Mouse (Mus musculus) liver, embryonic 12.5 days (tissue): ENCODE measurements around the gene Haus2. TPM values are rescaled to one million over a fixed set of nuclear protein-coding genes. Genes with fewer than 3 reads are reported as not detected.

Experiments used
- ATAC-seq: fragments of 200-750 bp; cut with Nextera tagmentation; 2 replicates; pipeline ENCODE4 v1.8.0; 2017; ENCODE audit warnings: moderate number of reproducible peaks, mild to moderate bottlenecking, moderate library complexity
- H3K27ac ChIP-seq: fragments of 300-500 bp; sonication (generic); 2 replicates; pipeline ENCODE4 v1.5.1; 2016; ENCODE audit warnings: mild to moderate bottlenecking
- H3K27me3 ChIP-seq: fragments of 300-500 bp; sonication (generic); replicated peaks from 2 replicates; pipeline ENCODE4 v1.6.1; 2016; ENCODE audit warnings: mild to moderate bottlenecking, moderate library complexity
- H3K36me3 ChIP-seq: fragments of 300-500 bp; sonication (generic); 2 replicates; pipeline ENCODE4 v1.6.1; 2016; ENCODE audit warnings: mild to moderate bottlenecking, moderate library complexity
- H3K4me1 ChIP-seq: fragments of 300-500 bp; sonication (generic); 2 replicates; pipeline ENCODE4 v1.6.1; 2016
- H3K4me2 ChIP-seq: fragments of 300-500 bp; sonication (generic); 2 replicates; pipeline ENCODE4 v1.6.1; 2016; ENCODE audit warnings: mild to moderate bottlenecking, moderate library complexity
- H3K4me3 ChIP-seq: fragments of 300-500 bp; sonication (generic); 2 replicates; pipeline ENCODE4 v1.5.1; 2016; ENCODE audit warnings: mild to moderate bottlenecking, moderate library complexity
- H3K9ac ChIP-seq: fragments of 300-500 bp; sonication (generic); 2 replicates; pipeline ENCODE4 v1.6.1; 2016; ENCODE audit warnings: mild to moderate bottlenecking, moderate library complexity
- H3K9me3 ChIP-seq: fragments of 300-500 bp; sonication (generic); replicated peaks from 2 replicates; pipeline ENCODE4 v1.6.1; 2016; ENCODE audit warnings: mild to moderate bottlenecking, moderate library complexity
- WGBS: fragments of 180-500 bp; shearing (Covaris S2); methylation state at CpG from one replicate; pipeline ENCODE4 v1.1.7; 2016; ENCODE audit not compliant: insufficient replicate concordance; 5-methylcytosine and 5-hydroxymethylcytosine counted together
- polyA plus RNA-seq: library from polyadenylated mRNA; unstranded; fragments of >200 nt; fragmentation: Nextera tagmentation; extraction: Ambion mirVana; gene quantifications from 2 replicates; pipeline ENCODE4 v1.2.1, GENCODE M21; 2016

Haus2 gene
- polyA plus RNA-seq, 1 experiment from 2014 or later = 21.7 TPM

GRCm38 (mm10) chr2:120575121-120575520, 34.1 kb upstream of the Haus2 start:
- 73% methylated on average over 3 of the region's 3 CpGs for WGBS
- H3K9ac ChIP-seq = no peak overlapping the region
- peak overlapping the region; percentile 36 for H3K4me2 ChIP-seq
- peaks cover 17% of the 10 kb centered on the region for H3K36me3 ChIP-seq
- no peaks in the 10 kb centered on the region for H3K27me3 ChIP-seq
- no peak for ATAC-seq
- H3K4me3 ChIP-seq = no peak overlapping the region
- peak overlapping the region; percentile 57 for H3K27ac ChIP-seq
- H3K9me3 ChIP-seq = no peaks in the 10 kb centered on the region
- H3K4me1 ChIP-seq = peaks cover 76% of the 10 kb centered on the region

GRCm38 (mm10) chr2:120575978-120576377, 33.2 kb upstream of the Haus2 start:
- peak; percentile 77 for ATAC-seq
- Histone ChIP-seq H3K27me3 (no peaks in the 10 kb centered on the region), H3K4me2 (peak overlapping the region; percentile 36), H3K27ac (peak overlapping the region; percentile 57), H3K9ac (no peak overlapping the region), H3K4me3 (no peak overlapping the region), H3K36me3 (peaks cover 15% of the 10 kb centered on the region), H3K4me1 (peaks cover 72% of the 10 kb centered on the region), H3K9me3 (no peaks in the 10 kb centered on the region)
- WGBS = 30% methylated on average over 2 of the region's 2 CpGs

- no peaks in the 10 kb centered on the region for H3K27me3 ChIP-seq
- no peak for ATAC-seq
- H3K4me1 ChIP-seq = peaks cover 61% of the 10 kb centered on the region
- H3K9me3 ChIP-seq = no peaks in the 10 kb centered on the region
- no peak overlapping the region for H3K4me2 ChIP-seq
- no peak overlapping the region for H3K9ac ChIP-seq
- 60% methylated on average over 4 of the region's 4 CpGs for WGBS
- peaks cover 10% of the 10 kb centered on the region; the same call in 1 of the 2 replicates for H3K36me3 ChIP-seq
- no peak overlapping the region for H3K4me3 ChIP-seq
- no peak overlapping the region for H3K27ac ChIP-seq
Measured at GRCm38 (mm10) chr2:120577799-120578198, 31.4 kb upstream of the Haus2 start.

GRCm38 (mm10) chr2:120578286-120578685, 30.9 kb upstream of the Haus2 start:
- Histone ChIP-seq H3K9ac (no peak overlapping the region), H3K4me2 (no peak overlapping the region), H3K36me3 (peaks cover 10% of the 10 kb centered on the region; the same call in 1 of the 2 replicates), H3K4me1 (peaks cover 56% of the 10 kb centered on the region), H3K4me3 (no peak overlapping the region), H3K27me3 (no peaks in the 10 kb centered on the region), H3K9me3 (no peaks in the 10 kb centered on the region), H3K27ac (no peak overlapping the region)
- ATAC-seq = no peak
- WGBS = 32% methylated on average over 5 of the region's 5 CpGs

- no peak overlapping the region for H3K4me2 ChIP-seq
- H3K4me1 ChIP-seq = no peaks in the 10 kb centered on the region
- no peak overlapping the region for H3K4me3 ChIP-seq
- no peaks in the 10 kb centered on the region for H3K27me3 ChIP-seq
- peaks cover 79% of the 10 kb centered on the region for H3K36me3 ChIP-seq
- H3K27ac ChIP-seq = no peak overlapping the region
- ATAC-seq = no peak
- no peak overlapping the region for H3K9ac ChIP-seq
- no peaks in the 10 kb centered on the region for H3K9me3 ChIP-seq
- 75% methylated on average over 5 of the region's 5 CpGs for WGBS
Measured at GRCm38 (mm10) chr2:120589759-120590158, 19.4 kb upstream of the Haus2 start.

GRCm38 (mm10) chr2:120592227-120592626, 17.0 kb upstream of the Haus2 start:
- H3K4me1 ChIP-seq = no peaks in the 10 kb centered on the region
- H3K4me2 ChIP-seq = no peak overlapping the region
- H3K4me3 ChIP-seq = no peak overlapping the region
- no peaks in the 10 kb centered on the region for H3K9me3 ChIP-seq
- no peak overlapping the region for H3K9ac ChIP-seq
- peaks cover 78% of the 10 kb centered on the region for H3K36me3 ChIP-seq
- ATAC-seq = no peak
- no peaks in the 10 kb centered on the region for H3K27me3 ChIP-seq
- H3K27ac ChIP-seq = no peak overlapping the region
- WGBS = 93% methylated on average over 1 of the region's 1 CpGs

GRCm38 (mm10) chr2:120597734-120598133, 11.4 kb upstream of the Haus2 start:
- Histone ChIP-seq H3K9me3 (no peaks in the 10 kb centered on the region), H3K27ac (no peak overlapping the region), H3K4me2 (no peak overlapping the region), H3K27me3 (no peaks in the 10 kb centered on the region), H3K4me1 (no peaks in the 10 kb centered on the region), H3K36me3 (peaks cover 84% of the 10 kb centered on the region), H3K9ac (no peak overlapping the region), H3K4me3 (no peak overlapping the region)
- no peak for ATAC-seq
- WGBS = 85% methylated on average over 2 of the region's 2 CpGs

- no peaks in the 10 kb centered on the region for H3K9me3 ChIP-seq
- peaks cover 83% of the 10 kb centered on the region for H3K36me3 ChIP-seq
- H3K9ac ChIP-seq = no peak overlapping the region
- 76% methylated on average over 4 of the region's 4 CpGs for WGBS
- H3K27ac ChIP-seq = no peak overlapping the region
- no peak for ATAC-seq
- no peak overlapping the region for H3K4me2 ChIP-seq
- no peaks in the 10 kb centered on the region for H3K4me1 ChIP-seq
- H3K27me3 ChIP-seq = no peaks in the 10 kb centered on the region
- H3K4me3 ChIP-seq = no peak overlapping the region
Measured at GRCm38 (mm10) chr2:120599506-120599905, 9.7 kb upstream of the Haus2 start.

- Histone ChIP-seq H3K4me2 (no peak overlapping the region), H3K27ac (peak overlapping the region; percentile 14; the same call in 1 of the 2 replicates), H3K4me1 (peaks cover 27% of the 10 kb centered on the region), H3K27me3 (no peaks in the 10 kb centered on the region), H3K9ac (no peak overlapping the region), H3K36me3 (peaks cover 40% of the 10 kb centered on the region), H3K9me3 (no peaks in the 10 kb centered on the region), H3K4me3 (no peak overlapping the region)
- ATAC-seq = no peak
- WGBS = 86% methylated on average over 6 of the region's 6 CpGs
Measured at GRCm38 (mm10) chr2:120606021-120606690, 3.0 kb upstream of the Haus2 start.

- WGBS = 66% methylated on average over 5 of the region's 5 CpGs
- Histone ChIP-seq H3K4me3 (no peak overlapping the region), H3K9me3 (no peaks in the 10 kb centered on the region), H3K27ac (no peak overlapping the region), H3K4me1 (peaks cover 7% of the 10 kb centered on the region), H3K27me3 (no peaks in the 10 kb centered on the region), H3K36me3 (peaks cover 84% of the 10 kb centered on the region), H3K9ac (no peak overlapping the region), H3K4me2 (no peak overlapping the region)
- ATAC-seq = no peak
Measured at GRCm38 (mm10) chr2:120616279-120617163, 7.3 kb downstream of the Haus2 start.

- no peak overlapping the region for H3K4me3 ChIP-seq
- WGBS = 100% methylated on average over 1 of the region's 1 CpGs
- H3K36me3 ChIP-seq = peaks cover 59% of the 10 kb centered on the region
- H3K4me2 ChIP-seq = no peak overlapping the region
- no peak for ATAC-seq
- no peak overlapping the region for H3K9ac ChIP-seq
- H3K9me3 ChIP-seq = no peaks in the 10 kb centered on the region
- H3K27ac ChIP-seq = no peak overlapping the region
- no peaks in the 10 kb centered on the region for H3K4me1 ChIP-seq
- H3K27me3 ChIP-seq = no peaks in the 10 kb centered on the region
Measured at GRCm38 (mm10) chr2:120619538-120619937, 10.4 kb downstream of the Haus2 start.

GRCm38 (mm10) chr2:120622920-120623319, 13.7 kb downstream of the Haus2 start:
- Histone ChIP-seq H3K4me1 (no peaks in the 10 kb centered on the region), H3K36me3 (peaks cover 26% of the 10 kb centered on the region), H3K27ac (no peak overlapping the region), H3K27me3 (no peaks in the 10 kb centered on the region), H3K9me3 (no peaks in the 10 kb centered on the region), H3K4me2 (no peak overlapping the region), H3K9ac (no peak overlapping the region), H3K4me3 (no peak overlapping the region)
- ATAC-seq = no peak
